Mouse (Mus musculus) ovary, postnatal 36 days (tissue): Measurements from ENCODE around the gene Ywhah.
"Not testable (repeated sequence)": the region's sequence is repeated elsewhere in the genome, so short reads cannot be mapped to it uniquely, and the experiment has no call there.

Source experiments
- DNase-seq: peaks from one replicate; pipeline ENCODE4 v3.0.0; 2022; ENCODE audit warnings: low spot score, mixed read lengths

Gene Ywhah

DNA sequence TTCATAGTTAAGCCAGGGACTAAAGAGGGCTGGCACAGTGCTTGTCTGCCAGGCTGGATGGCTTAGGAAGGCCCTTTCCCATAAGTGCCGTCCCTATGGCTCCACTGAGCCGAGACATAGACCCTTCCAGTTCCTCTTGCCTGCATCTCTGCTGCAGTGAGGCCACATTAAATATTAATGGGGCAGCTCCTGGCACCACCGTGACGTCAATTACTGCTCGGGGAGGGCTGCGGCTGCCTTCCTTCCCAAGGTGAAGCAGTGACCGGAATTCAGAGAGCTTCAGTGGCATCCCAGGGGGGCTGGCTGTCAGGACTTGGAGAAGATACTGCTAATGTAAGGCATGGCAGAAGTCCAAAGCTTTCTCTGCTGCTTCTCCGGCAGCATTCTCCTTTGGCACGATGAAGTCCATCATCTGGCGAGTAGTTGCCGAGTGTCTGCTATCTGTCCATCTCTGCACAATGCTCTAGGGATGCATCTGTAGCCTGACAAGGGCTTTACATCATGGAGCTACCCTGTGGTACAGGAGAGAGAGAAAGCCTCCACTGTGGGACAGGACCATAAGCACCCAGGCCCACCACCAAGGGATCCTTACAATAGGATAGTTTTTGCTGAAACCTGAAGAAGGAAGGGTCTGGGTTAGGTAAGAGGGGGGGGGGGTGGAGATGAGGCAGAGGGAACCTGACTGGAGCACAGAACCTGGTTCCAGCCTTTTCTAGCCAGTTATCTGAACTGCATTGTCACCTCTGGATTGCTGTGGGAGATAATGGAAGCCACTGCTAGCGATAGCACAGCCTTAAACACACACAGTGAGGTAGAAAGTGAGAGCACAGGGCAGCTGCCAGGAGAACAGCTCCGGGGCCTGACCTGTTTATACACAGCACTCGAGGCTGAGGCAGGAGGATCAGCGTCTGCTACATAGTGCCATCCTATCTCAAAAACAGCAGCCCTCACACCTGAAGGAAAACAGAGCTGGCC, 7.2 kb upstream of the Ywhah start:
- no peak for DNase-seq

- DNase-seq, result no peak
Measured at GRCm38 (mm10) chr5:33014096-33014495, 4.5 kb upstream of the Ywhah start.

DNA sequence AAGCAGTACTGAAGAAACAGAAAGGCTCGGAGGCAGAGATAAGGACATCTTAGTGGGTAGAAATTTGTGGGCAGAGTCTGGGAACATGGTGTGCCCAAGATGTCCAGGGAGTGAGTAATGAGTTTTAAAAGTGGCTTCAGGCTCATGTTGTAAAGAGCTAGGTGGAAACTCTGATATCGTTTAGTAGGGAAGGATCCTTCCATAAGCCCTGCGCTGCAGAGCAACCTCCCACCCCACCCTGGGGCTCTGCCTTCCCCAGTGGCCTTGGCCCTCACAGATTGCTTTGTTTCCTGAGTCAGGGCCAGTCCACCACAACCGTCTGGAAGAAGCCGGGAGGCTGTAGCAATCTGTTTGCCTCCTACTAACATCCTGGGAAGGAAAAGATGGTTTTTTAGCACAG, 3.0 kb upstream of the Ywhah start:
- peak; percentile 49 for DNase-seq

DNA sequence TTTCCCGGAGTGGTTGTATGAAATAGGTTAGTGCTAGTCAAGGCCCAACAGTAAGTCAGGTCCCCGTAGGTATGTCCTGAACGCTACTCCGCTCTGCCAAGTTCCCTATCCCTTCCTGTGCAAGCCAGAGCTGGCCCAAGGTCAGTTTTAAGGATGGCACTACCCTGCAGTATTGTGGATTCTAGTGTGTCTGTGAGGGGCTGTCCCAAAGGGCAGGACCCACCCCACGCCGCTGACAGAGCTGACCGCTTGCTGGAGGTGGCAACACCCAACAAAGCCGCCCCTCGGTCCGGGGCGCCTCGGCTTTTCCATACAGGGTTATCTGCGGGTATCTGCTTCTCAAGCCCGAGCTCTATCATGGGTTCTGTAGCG, 441 bp upstream of the Ywhah start:
- no peak for DNase-seq

GRCm38 (mm10) chr5:33019426-33019821, 808 bp downstream of the Ywhah start:
- DNase-seq, result no peak

- DNase-seq, result no peak
Measured at GRCm38 (mm10) chr5:33021622-33022021, 3.0 kb downstream of the Ywhah start.

DNA sequence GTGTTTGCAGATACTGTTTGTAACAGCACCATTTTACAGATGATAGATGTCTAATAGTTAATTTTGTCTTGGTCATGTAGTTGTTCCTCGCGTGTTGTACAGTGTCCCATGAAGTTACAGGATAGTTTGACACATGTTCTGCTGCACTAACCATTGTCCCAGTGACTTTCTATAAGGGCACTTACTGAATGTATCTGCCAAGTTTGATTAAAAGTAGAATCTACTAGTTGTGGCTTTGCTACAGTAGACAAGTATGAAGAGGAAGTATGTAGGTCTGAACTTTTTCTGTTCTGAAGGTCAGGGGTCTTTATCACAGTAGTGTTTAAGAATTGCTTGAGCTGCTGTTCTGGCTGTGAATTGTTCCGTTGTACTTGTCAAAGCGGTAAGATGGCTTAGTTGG, 4.7 kb downstream of the Ywhah start:
- DNase-seq, result no peak

DNA sequence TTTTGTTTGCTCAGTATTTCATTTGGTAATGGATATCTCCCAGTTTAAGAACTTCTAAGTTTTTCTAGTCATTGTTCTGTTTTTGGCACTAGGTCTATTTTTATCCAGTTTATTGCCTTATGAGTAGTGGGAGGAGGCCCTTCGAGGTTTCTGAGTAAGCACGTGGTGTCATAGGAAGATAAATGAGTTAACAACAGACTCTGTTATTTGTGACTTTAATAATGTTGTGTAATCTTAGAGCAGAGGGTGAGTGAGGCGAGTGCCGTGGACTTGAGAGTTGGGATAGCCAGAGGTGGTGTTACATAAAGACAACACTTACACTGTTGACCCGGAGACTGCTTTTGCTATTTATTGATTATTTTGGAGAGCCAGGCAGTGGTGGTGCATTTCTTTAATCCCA, 5.9 kb downstream of the Ywhah start:
- no peak for DNase-seq

- no peak for DNase-seq
Measured at GRCm38 (mm10) chr5:33028656-33029055, 10.0 kb downstream of the Ywhah start.

DNA sequence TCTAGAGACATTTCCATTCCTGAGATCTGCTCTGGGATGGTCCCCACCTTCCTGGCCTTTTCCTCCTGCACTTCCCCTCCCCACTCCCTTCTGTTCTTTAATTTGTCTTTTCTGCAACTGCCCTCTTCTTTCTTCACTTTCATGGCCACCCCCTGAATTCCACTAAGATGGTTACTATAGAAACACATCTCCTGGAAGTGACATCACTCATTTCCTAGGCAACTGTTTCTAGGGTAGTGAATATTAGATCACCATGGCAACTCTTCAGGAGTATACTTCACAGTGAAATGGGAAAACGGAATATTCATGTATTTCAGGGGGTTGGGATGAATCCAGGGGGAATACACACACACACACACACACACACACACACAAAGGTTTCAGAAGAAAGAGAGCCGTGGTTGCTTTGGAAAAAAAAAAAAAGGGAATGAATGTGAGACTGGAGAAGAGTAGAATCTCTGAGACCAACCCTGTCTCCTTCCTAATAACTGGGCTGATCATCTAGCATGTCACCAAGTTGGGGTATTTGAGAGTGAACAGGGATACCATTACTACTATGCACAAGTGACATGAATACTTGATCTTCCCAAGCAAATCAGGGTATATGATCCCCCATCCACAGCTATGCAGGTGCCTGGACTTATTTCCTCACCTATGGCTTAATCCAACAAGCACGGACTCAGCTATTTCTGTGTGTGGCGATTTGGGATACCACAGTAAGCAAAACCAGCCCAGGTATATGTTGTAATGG, 12.0 kb downstream of the Ywhah start:
- no peak for DNase-seq

- DNase-seq, result no peak
Measured at GRCm38 (mm10) chr5:33032036-33032773, 13.6 kb downstream of the Ywhah start.

DNA sequence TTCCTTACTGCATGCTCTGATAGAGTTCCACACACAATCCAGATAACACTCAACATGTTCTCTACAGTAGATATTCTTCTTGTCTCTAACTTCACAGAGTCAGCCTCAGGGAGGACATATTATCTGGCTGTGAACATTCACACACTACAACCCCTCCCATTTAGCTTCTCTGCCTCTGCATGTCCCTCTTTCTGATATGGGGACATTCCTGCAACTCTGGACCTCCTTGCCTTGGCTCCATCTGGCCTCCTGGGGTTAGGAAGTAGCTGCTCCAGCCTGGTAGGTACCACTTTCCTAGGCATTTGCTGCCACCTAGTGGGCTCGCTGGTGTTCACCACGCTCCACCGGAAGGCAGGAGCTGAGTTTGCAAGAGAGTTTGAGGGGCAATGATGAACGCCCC, 14.5 kb downstream of the Ywhah start:
- peak; percentile 77 for DNase-seq

- DNase-seq, result not testable (repeated sequence)
Measured at GRCm38 (mm10) chr5:33033633-33034032, 15.0 kb downstream of the Ywhah start.

DNA sequence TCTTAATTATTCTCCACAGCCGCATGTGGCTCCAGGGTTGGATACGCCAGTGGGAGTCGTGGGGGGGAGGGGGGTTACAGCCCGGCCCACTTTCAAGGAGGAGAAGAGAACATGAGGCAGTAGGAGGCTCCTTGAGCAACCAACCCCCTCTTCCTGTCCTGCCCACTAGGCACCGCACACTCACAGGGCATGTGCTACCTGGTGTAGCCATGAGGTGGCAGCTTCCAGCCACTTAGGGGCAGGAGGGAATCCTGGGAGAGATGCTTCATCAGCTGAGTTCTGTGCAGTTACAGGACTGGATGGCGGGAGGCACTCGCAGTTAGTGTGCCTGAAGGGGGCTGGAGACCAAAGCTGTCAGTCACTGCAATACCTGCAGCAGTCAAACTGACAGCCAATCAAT, 15.5 kb downstream of the Ywhah start:
- no peak for DNase-seq

DNA sequence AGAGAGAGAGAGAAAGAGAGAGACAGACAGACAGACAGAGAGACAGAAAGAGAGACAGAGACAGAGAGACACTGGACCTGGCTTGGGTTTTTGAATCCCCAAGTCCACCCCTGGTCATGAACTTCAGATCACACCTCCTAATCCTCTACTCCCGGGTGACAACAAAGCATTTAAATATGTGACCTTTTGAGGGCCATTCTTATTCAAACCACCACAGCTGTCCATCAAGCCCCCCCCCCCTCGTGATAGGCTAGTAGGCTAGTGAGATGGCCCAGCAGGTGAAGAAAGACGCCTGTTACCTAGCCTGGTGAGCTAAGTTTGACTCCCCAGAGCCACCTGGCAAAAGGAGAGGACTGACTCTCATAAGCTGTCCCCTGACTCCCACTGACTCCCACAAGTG, 16.3 kb downstream of the Ywhah start:
- no peak for DNase-seq

DNA sequence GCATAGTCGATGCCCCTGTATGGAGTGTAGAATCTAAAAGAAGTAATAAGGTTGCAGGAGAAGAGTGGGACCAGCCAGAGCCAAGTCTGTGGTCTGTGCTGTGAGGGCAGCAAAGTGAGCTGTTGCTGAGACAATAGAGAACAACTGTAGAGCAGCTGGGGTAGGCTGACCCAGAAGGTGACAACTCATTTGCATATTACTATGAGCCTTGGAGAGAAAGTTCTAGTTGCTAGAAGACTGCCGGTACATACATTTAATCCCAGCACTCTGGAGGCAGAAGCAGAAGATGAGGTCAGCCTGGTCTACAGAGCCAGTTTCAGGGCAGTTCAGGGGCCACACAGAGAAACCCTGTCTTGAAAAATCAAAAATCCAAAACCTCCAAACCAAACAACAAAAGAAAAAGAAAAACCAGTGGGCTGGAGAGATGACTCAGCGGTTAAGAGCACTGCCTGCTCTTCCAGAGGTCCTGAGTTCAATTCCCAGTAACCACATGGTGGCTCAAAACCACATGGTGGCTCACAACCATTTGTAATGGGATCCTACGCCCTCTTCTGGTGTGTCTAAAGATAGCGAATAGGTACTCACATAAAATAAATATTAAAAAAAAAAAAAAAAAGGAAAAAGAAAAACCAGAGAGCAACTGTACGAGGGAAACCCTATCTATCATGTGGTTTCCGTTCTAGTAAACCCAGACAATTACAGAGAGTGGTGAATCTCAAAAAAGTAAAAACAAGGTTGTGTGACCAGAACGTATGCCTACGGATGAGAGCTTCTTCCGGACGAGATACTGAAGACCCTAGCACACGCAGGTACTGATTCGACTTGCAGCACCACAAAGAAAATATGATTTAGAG, 20.3 kb downstream of the Ywhah start:
- no peak for DNase-seq

DNA sequence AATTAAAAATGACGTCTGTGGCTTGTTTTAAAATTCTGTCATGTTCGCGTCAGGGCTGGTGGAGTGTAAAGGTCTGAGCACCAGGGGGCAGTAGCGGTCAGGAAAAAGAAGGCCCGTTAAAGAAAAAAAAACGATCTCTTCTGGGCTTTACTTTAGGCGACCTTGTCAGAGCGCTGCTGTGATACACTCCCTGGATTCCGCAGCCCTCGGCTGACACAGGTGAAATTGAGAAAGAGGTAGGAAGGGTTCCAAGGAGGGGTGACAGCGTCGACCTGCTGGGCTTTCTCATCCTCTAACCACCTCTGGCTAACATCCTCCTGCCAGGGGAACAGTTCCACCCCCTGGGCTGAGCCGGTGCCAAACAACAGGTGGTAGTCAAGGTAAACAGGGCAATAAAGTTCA, 20.9 kb downstream of the Ywhah start:
- peak; percentile 67 for DNase-seq

GRCm38 (mm10) chr5:33040735-33041134, 22.1 kb downstream of the Ywhah start:
- DNase-seq, result not testable (repeated sequence)

DNA sequence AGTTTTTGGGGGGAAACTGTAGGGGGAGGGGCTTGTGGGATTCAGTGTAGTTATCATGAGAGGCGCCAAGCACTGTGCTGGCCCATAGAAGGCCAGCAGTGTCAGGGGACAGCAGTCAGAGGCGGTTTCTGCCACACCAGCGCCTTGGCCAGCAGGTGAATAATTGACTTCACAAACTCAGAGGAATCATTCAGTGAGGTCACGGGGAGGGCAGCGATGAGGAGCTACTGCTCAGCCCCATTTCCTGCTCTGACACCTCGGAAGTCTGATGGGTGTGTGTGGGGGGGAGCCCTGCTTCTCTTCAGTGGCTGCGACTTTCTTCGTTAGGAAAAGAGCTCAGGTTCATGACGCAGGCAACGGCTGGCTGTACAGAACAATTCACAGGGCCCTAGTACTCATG, 24.8 kb downstream of the Ywhah start:
- DNase-seq, result no peak

DNA sequence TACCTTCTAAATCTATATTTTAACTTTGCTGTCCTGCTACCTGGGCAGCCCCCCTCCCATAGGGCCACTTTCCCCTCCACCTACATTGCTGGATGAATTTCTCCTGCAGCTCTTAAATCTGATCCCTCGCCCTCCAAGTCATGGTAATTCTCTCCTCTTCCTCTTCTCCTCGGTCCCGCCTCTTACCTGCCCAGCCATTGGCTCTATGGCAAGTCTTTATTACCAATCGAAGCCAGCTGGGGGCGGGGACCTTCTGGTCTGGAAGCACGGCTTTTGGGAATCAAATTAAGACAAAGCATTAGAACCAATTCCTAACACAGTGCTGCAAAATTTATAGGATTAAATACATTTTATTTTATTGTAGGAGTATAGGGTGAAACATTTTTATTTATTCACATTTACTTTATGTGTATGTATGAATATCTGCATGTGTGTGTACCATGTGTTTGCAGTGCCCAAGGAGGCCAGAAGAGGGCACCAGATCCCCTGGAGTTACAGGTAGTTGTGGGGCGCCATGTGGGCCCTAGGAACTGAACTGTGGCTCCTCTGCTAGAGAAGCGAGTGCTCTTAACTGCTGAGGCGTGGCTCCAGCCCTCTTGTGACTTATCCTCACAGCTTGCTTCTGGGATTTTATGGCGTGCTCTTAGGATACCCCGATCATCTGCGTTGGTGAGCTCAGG, 26.2 kb downstream of the Ywhah start:
- no peak for DNase-seq

- DNase-seq, result no peak
Measured at GRCm38 (mm10) chr5:33045316-33045705, 26.7 kb downstream of the Ywhah start.
